Mouse (Mus musculus) liver, adult 2 months (tissue): ENCODE results near the gene Adora2a. TPM values are rescaled to one million over a fixed set of nuclear protein-coding genes. Genes with fewer than 3 reads are reported as not detected.

Experiments
- DNase-seq: peaks from one replicate; pipeline ENCODE4 v3.0.0-alpha.2; 2011; ENCODE audit warnings: low read depth, low spot score; ENCODE audit errors: extremely low read depth
- H3K27ac ChIP-seq: fragments of 200-500 bp; replicated peaks from 2 replicates; pipeline ENCODE4 v1.5.1; 2012; ENCODE audit warnings: low read depth, mild to moderate bottlenecking, control low read depth, inconsistent platforms, low read length; ENCODE audit not compliant: insufficient read depth
- H3K27me3 ChIP-seq: fragments of 200-500 bp; 2 replicates; pipeline ENCODE4 v1.6.1; 2012; ENCODE audit warnings: mild to moderate bottlenecking, moderate library complexity, low read length, inconsistent platforms; ENCODE audit not compliant: control insufficient read depth, insufficient read depth
- H3K36me3 ChIP-seq: fragments of 200-500 bp; 2 replicates; pipeline ENCODE4 v1.6.1; 2012; ENCODE audit warnings: low read length, inconsistent platforms; ENCODE audit not compliant: control insufficient read depth, insufficient read depth
- H3K4me1 ChIP-seq: fragments of 200-500 bp; 2 replicates; pipeline ENCODE4 v1.6.1; 2011; ENCODE audit warnings: low read length; ENCODE audit not compliant: control insufficient read depth, insufficient read depth
- H3K4me3 ChIP-seq: fragments of 200-500 bp; 2 replicates; pipeline ENCODE4 v1.5.1; 2011; ENCODE audit warnings: low read depth, mild to moderate bottlenecking, control low read depth, low read length, moderate library complexity; ENCODE audit not compliant: insufficient read depth
- H3K79me2 ChIP-seq: fragments of 200-500 bp; 2 replicates; pipeline ENCODE4 v1.6.1; 2012; ENCODE audit warnings: inconsistent platforms, mild to moderate bottlenecking, low read length, moderate library complexity; ENCODE audit not compliant: control insufficient read depth, insufficient read depth
- H3K9ac ChIP-seq: fragments of 200-500 bp; 2 replicates; pipeline ENCODE4 v1.6.1; 2012; ENCODE audit warnings: low read depth, mild to moderate bottlenecking, control low read depth, inconsistent platforms, low read length
- CTCF ChIP-seq: fragments of 200-500 bp; IDR thresholded peaks from 2 replicates; pipeline ENCODE4 v1.5.1; 2011; ENCODE audit warnings: low read depth, low read length, control low read depth
- POLR2A ChIP-seq: fragments of 200-500 bp; IDR thresholded peaks from 2 replicates; pipeline ENCODE4 v1.6.1; 2011; ENCODE audit warnings: low read length, control low read depth; ENCODE audit not compliant: insufficient read depth; ENCODE audit errors: extremely low read depth
- WGBS: fragments of 180-500 bp; shearing (Covaris S2); methylation state at CpG from one replicate; pipeline ENCODE4 v1.1.7; 2018; 5-methylcytosine and 5-hydroxymethylcytosine counted together
- polyA plus RNA-seq: library from polyadenylated mRNA; depleted of rRNA; stranded (reverse); fragments of >200 nt; gene quantifications from 2 replicates; pipeline ENCODE4 v1.2.3, GENCODE M21; 2012
- total RNA-seq: library from RNA; depleted of rRNA; stranded (reverse); fragments of >200 nt; gene quantifications from 2 replicates; pipeline ENCODE4 v1.2.3, GENCODE M21; 2014

The Adora2a gene
- total and polyA plus RNA-seq, 2 experiments, result 0.65 to 2.6 TPM

- Histone ChIP-seq H3K4me1 (0 out of 2 replicates have a peak, but pooled peaks cover 2% of the 10 kb centered on the region), H3K36me3 (peaks cover 4% of the 10 kb centered on the region), H3K79me2 (no peaks in the 10 kb centered on the region), H3K4me3 (no peak overlapping the region), H3K9ac (no peak overlapping the region), H3K27ac (no peak overlapping the region), H3K27me3 (no peaks in the 10 kb centered on the region)
- 83% methylated on average over 4 of the region's 4 CpGs for WGBS
- DNase-seq, result no peak
- TF ChIP-seq POLR2A (no peak), CTCF (no peak)
Measured at GRCm38 (mm10) chr10:75302536-75302935, 14.1 kb upstream of the Adora2a start.

GRCm38 (mm10) chr10:75303324-75304048 is 13.2 kb upstream of the Adora2a start:
- DNase-seq, result no peak
- 0 out of 2 replicates have a peak, but pooled peaks cover 2% of the 10 kb centered on the region for H3K4me1 ChIP-seq
- no peak overlapping the region; the same call in 1 of the 2 replicates for H3K27ac ChIP-seq
- no peak overlapping the region for H3K9ac ChIP-seq
- 77% methylated on average over 8 of the region's 8 CpGs for WGBS
- no peak overlapping the region for H3K4me3 ChIP-seq
- no peak for TF ChIP-seq CTCF
- TF ChIP-seq POLR2A, result no peak
- peaks cover 11% of the 10 kb centered on the region for H3K36me3 ChIP-seq
- no peaks in the 10 kb centered on the region for H3K79me2 ChIP-seq
- H3K27me3 ChIP-seq, result no peaks in the 10 kb centered on the region

- Histone ChIP-seq H3K9ac (no peak overlapping the region), H3K27me3 (no peaks in the 10 kb centered on the region), H3K27ac (peak overlapping the region; percentile 42), H3K4me1 (0 out of 2 replicates have a peak, but pooled peaks cover 2% of the 10 kb centered on the region), H3K36me3 (peaks cover 13% of the 10 kb centered on the region), H3K79me2 (no peaks in the 10 kb centered on the region), H3K4me3 (no peak overlapping the region)
- TF ChIP-seq POLR2A (no peak), CTCF (no peak)
- 79% methylated on average over 5 of the region's 5 CpGs for WGBS
- DNase-seq, result no peak
Measured at GRCm38 (mm10) chr10:75304049-75304405, 12.7 kb upstream of the Adora2a start.

GRCm38 (mm10) chr10:75304413-75304812 is 12.3 kb upstream of the Adora2a start:
- H3K36me3 ChIP-seq, result peaks cover 13% of the 10 kb centered on the region
- 77% methylated on average over 6 of the region's 6 CpGs for WGBS
- no peaks in the 10 kb centered on the region for H3K27me3 ChIP-seq
- no peak overlapping the region for H3K9ac ChIP-seq
- H3K27ac ChIP-seq, result peak overlapping the region; percentile 42
- H3K4me3 ChIP-seq, result no peak overlapping the region
- no peaks in the 10 kb centered on the region for H3K79me2 ChIP-seq
- no peaks in the 10 kb centered on the region for H3K4me1 ChIP-seq
- DNase-seq, result peak; percentile 33
- TF ChIP-seq CTCF (no peak), POLR2A (no peak)

- TF ChIP-seq CTCF (no peak), POLR2A (no peak)
- H3K27ac ChIP-seq, result no peak overlapping the region
- H3K9ac ChIP-seq, result no peak overlapping the region
- H3K4me3 ChIP-seq, result no peak overlapping the region
- no peaks in the 10 kb centered on the region for H3K27me3 ChIP-seq
- H3K4me1 ChIP-seq, result no peaks in the 10 kb centered on the region
- 93% methylated on average over 7 of the region's 7 CpGs for WGBS
- peaks cover 17% of the 10 kb centered on the region for H3K36me3 ChIP-seq
- H3K79me2 ChIP-seq, result no peaks in the 10 kb centered on the region
- DNase-seq, result no peak
Measured at GRCm38 (mm10) chr10:75307130-75307529, 9.5 kb upstream of the Adora2a start.

- Histone ChIP-seq H3K27ac (no peak overlapping the region), H3K9ac (no peak overlapping the region), H3K4me1 (no peaks in the 10 kb centered on the region), H3K36me3 (peaks cover 14% of the 10 kb centered on the region), H3K27me3 (peaks cover 4% of the 10 kb centered on the region; the same call in 1 of the 2 replicates), H3K79me2 (no peaks in the 10 kb centered on the region), H3K4me3 (no peak overlapping the region)
- WGBS, result 93% methylated on average over 7 of the region's 7 CpGs
- TF ChIP-seq POLR2A, result no peak
- TF ChIP-seq CTCF, result no peak
- DNase-seq, result no peak
Measured at GRCm38 (mm10) chr10:75312361-75312760, 4.3 kb upstream of the Adora2a start.
